Mouse (Mus musculus) C2C12 (cell line): ENCODE measurements around the gene Ddx25. TPM values are rescaled to one million over a fixed set of nuclear protein-coding genes. Genes with fewer than 3 reads are reported as not detected.

Experiments used
- H3K27me3 ChIP-seq: one replicate; pipeline ENCODE4 v1.6.1; 2011; ENCODE audit not compliant: control insufficient read depth, insufficient read depth, insufficient read length
- H3K36me3 ChIP-seq: one replicate; pipeline ENCODE4 v1.6.1; 2011; ENCODE audit not compliant: control insufficient read depth, insufficient read depth
- H3K4me3 ChIP-seq: one replicate; pipeline ENCODE4 v1.5.1; 2011; ENCODE audit warnings: mild to moderate bottlenecking, control low read depth; ENCODE audit not compliant: poor library complexity, insufficient read depth, severe bottlenecking
- H3K79me2 ChIP-seq: one replicate; pipeline ENCODE4 v1.6.1; 2011; ENCODE audit not compliant: control insufficient read depth, insufficient read depth
- H3K79me3 ChIP-seq: one replicate; pipeline ENCODE4 v1.6.1; 2011; ENCODE audit warnings: low read depth, control low read depth
- H3ac ChIP-seq: one replicate; pipeline ENCODE3; 2011; ENCODE audit warnings: low read depth; ENCODE audit not compliant: control insufficient read depth, insufficient read length
- CEBPB ChIP-seq: IDR thresholded peaks from one replicate; pipeline ENCODE4 v1.6.1; 2011; ENCODE audit warnings: low read depth, mild to moderate bottlenecking, control low read depth, moderate library complexity
- CTCF ChIP-seq: IDR thresholded peaks from one replicate; pipeline ENCODE4 v1.5.1; 2011; ENCODE audit not compliant: control insufficient read depth, insufficient read depth, insufficient read length
- FOSL1 ChIP-seq: IDR thresholded peaks from one replicate; pipeline ENCODE4 v1.8.0; 2011; ENCODE audit warnings: mild to moderate bottlenecking, low read length; ENCODE audit not compliant: poor library complexity, insufficient read depth, severe bottlenecking
- MAX ChIP-seq: IDR thresholded peaks from one replicate; pipeline ENCODE4 v1.6.1; 2011; ENCODE audit warnings: mild to moderate bottlenecking, control low read depth
- MYOD1 ChIP-seq: IDR thresholded peaks from one replicate; pipeline ENCODE4 v1.6.1; 2011; ENCODE audit warnings: low read depth; ENCODE audit not compliant: control insufficient read depth, insufficient read length
- MYOG ChIP-seq: IDR thresholded peaks from one replicate; pipeline ENCODE4 v1.6.1; 2011; ENCODE audit not compliant: control insufficient read depth, insufficient read length; ENCODE audit errors: extremely low read depth
- USF1 ChIP-seq: IDR thresholded peaks from one replicate; pipeline ENCODE4 v1.6.1; 2011; ENCODE audit warnings: low read depth, mild to moderate bottlenecking, control low read depth, moderate library complexity
- long read RNA-seq, 2 experiments: library from polyadenylated mRNA; unstranded; transcript quantifications; one replicate each; pipeline ENCODE4 v2.0.0; 2019 to 2020
- polyA plus RNA-seq: library from polyadenylated mRNA; unstranded; fragments of >200 nt; fragmentation: generic; extraction: Trizol; gene quantifications from one replicate; pipeline ENCODE4 v1.2.1, GENCODE M21; 2012; ENCODE audit warnings: missing spikeins

Gene Ddx25
- under 0.01 TPM for polyA plus RNA-seq
- long read RNA-seq, experiment 1 = 0 reads
- long read RNA-seq, experiment 2, full-length matches to known transcripts = 1 of 1 reads
- long read RNA-seq, experiment 2, partial matches to known transcripts = 0 of 1 reads
- long read RNA-seq, experiment 2, other reads (novel, unspliced or antisense) = 0 of 1 reads

DNA sequence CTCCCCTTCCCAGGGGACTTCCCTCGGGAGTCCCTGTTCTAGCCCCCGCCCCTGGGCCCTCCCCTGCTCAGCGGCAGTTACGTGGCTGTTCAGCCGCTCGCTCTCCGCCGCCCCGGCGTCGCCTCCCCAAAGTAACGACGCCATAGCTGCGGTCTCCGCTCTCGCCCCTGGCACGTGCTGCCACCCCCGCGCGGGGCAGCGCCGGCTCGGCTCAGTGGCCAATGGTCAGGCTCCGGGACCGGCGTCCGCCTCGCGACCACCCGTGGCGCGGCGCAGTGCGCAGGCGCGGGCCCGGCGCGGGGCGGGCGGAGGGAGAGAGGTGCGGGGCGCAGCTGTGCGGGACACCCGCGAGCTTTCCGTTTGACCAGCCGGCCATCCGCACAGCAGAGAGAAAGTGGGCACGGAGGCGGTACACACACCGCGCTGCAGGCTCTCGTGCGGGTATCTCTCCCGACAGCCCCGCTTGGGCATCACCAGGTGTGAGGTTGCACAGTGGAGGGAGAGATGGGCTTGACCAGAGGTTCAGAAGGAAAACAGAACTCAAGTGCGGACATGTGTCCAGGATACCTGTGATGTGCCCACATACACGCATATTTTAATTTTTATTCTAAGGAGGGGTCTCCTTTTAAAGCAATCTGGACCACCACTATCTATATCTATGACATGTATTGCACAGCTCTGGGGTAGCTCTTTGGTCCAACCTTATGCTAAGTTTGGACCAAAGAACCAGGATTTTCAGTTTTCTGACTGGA, at the start of gene Ddx25, which contains the start of gene Pus3:
TSS of gene Ddx25 (minus strand) at position 272 of the 752 bp plus-strand sequence.
TSS of gene Pus3 (plus strand) at position 339 of the 752 bp plus-strand sequence.
- peaks cover 41% of the 10 kb centered on the region for H3K79me2 ChIP-seq
- H3K27me3 ChIP-seq = peaks cover 30% of the 10 kb centered on the region
- peak within 1 kb of the TSS; percentile 77 for H3ac ChIP-seq
- H3K79me3 ChIP-seq = peaks cover 28% of the 10 kb centered on the region
- H3K36me3 ChIP-seq = peaks cover 30% of the 10 kb centered on the region
- TF ChIP-seq FOSL1 = no peak
- no peak for TF ChIP-seq MYOD1
- TF ChIP-seq USF1 = no peak
- no peak for TF ChIP-seq MYOG
- TF ChIP-seq CTCF = no peak
- TF ChIP-seq CEBPB = no peak
- no peak for TF ChIP-seq MAX
- H3K4me3 ChIP-seq = peak within 1 kb of the TSS; percentile 71

DNA sequence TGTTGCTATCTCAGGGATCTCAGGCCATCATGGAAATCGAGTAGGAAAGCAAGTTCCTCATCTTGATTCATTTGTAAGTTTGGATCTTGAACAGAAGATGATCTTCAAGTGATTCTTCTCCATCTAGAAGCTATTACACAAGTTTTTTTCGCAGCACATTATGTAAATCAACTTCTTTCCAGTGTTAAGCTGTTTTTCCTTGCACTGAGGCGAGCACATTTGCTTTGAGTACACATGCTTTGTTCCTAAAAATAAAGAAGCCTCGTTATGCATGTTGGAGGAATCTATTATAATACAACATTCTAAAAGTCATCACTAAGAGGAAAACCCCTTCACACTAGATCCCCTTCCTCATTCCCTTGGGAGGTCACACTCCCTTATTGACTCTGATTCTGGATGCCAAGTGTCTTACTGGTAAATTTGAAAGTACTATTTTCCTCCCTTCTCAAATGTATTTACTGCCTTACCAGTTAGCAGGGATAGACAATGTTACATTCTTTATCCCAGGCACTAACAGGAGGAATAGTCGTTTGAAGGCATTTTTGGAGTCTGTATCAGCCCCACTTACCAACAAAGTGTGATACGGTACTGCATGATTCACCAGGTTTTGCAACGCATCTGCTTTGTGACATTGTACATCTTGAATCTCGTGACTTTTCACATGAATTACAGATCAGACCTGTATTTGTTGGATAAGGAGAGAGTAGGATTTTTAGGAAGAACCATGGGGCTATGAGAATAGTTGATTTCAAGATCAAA, 49.5 kb upstream of the Ddx25 start:
- Histone ChIP-seq H3K79me3 (no peaks in the 10 kb centered on the region), H3K27me3 (no peaks in the 10 kb centered on the region), H3ac (no peak overlapping the region), H3K4me3 (no peak overlapping the region), H3K36me3 (no peaks in the 10 kb centered on the region), H3K79me2 (no peaks in the 10 kb centered on the region)
- TF ChIP-seq USF1 (no peak), CEBPB (no peak), MYOG (no peak)

DNA sequence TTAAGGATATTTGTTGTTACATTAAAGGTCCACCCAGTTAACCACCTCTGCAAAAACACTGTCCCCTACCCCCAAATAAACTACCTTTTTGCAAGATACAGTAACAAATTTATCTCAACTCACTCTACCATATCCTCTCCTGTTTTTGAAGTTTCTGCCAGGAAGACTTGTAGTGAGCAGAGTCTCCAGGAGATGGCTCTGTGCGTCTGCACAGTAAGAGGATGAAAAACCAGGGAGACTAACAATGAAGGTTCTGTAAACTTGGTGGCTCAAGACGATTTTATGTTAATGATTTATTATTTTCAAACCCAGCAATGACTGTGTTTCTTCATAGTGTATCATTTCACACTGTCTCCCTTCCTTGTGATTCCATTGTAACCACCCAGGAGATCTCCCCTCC, 34.6 kb upstream of the Ddx25 start:
- Histone ChIP-seq H3K4me3 (no peak overlapping the region), H3K27me3 (peaks cover 6% of the 10 kb centered on the region)
- TF ChIP-seq MYOD1 (no peak), MYOG (no peak), CTCF (no peak), MAX (no peak), FOSL1 (no peak), CEBPB (no peak), USF1 (no peak)

DNA sequence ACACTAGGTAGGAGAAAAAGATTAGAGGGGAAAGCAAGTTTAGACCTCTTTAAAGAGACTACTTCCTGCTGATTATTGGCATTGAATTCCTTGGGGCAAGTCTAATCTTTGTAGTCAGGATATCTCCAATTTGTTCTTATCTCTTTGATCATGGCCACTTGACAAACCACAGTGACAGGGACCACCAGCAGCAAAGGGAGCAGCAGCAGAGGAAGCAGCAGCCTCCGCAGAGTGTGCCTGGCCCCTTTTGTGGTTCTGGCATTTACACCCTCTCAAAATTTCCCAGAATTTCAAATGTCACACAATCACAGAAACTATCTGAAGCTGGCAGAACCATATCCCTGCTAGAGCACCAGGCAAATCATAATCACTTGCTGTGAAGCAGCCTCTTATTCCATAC, 29.3 kb upstream of the Ddx25 start:
- Histone ChIP-seq H3K27me3 (peaks cover 6% of the 10 kb centered on the region), H3K4me3 (no peak overlapping the region), H3K79me3 (no peaks in the 10 kb centered on the region), H3K36me3 (no peaks in the 10 kb centered on the region), H3ac (no peak overlapping the region), H3K79me2 (no peaks in the 10 kb centered on the region)
- TF ChIP-seq CTCF (no peak), USF1 (no peak), CEBPB (no peak), MAX (no peak)

More for the DNA sequence above, 34.6 kb upstream of the Ddx25 start:
- H3ac ChIP-seq = no peak overlapping the region
- no peaks in the 10 kb centered on the region for H3K79me2 ChIP-seq
- no peaks in the 10 kb centered on the region for H3K79me3 ChIP-seq
- H3K36me3 ChIP-seq = no peaks in the 10 kb centered on the region

DNA sequence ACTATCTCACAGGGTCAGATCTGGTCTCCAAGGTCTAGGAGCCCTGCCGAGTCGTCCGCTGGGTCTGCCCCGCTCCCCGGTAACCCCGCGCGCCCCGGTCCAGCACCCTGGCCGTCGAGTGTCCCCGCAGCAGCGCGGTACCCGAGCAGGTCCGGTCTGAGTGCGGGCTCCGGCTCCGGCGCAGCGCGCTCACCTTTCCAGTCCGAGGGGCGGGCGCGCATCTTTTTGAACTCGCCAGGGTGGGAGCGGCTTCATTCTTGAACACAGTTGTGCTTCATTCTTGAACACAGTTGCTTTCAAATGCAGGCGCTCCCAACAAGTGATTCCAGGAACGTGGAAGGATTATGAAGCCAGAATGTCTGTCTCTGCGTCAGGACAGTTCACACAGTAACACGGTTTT, 16.1 kb upstream of the Ddx25 start:
- no peak overlapping the region for H3ac ChIP-seq
- no peak overlapping the region for H3K4me3 ChIP-seq

DNA sequence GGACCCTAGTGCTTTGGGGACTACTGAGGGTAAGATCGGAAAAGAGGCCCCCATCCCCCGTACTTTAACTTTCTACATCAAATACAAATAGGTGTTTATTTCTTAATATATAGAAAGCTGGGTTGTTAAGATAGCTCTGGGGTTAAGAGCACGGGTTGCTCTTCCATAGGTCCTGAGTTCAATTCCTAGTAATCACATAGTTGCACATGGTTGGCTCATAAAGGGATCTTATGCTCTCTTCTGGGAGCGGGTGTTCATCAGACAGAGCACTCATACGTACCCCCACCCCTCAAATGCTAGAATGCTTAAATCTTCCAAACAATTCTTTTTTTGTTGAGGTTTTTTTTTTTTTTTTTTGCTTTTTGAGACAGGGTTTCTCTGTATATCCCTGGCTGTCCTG, 12.3 kb upstream of the Ddx25 start:
- TF ChIP-seq CEBPB (no peak), USF1 (no peak), MYOD1 (no peak), MAX (no peak), FOSL1 (no peak), CTCF (no peak)
- Histone ChIP-seq H3K79me2 (peaks cover 41% of the 10 kb centered on the region), H3K79me3 (peaks cover 20% of the 10 kb centered on the region)

More for the DNA sequence above, 16.1 kb upstream of the Ddx25 start:
- no peaks in the 10 kb centered on the region for H3K27me3 ChIP-seq
- no peaks in the 10 kb centered on the region for H3K36me3 ChIP-seq
- H3K79me3 ChIP-seq = peaks cover 1% of the 10 kb centered on the region
- TF ChIP-seq MYOG (no peak), CTCF (no peak)
- peaks cover 3% of the 10 kb centered on the region for H3K79me2 ChIP-seq

More for the DNA sequence above, 12.3 kb upstream of the Ddx25 start:
- Histone ChIP-seq H3K4me3 (peak overlapping the region; percentile 68), H3K36me3 (peaks cover 27% of the 10 kb centered on the region), H3ac (no peak overlapping the region), H3K27me3 (no peaks in the 10 kb centered on the region)
